Mouse (Mus musculus): ENCODE results near the gene Bcat1. TPM values are rescaled to one million over a fixed set of nuclear protein-coding genes. Genes with fewer than 3 reads are reported as not detected.

Gene Bcat1
- polyA plus RNA-seq, 1 experiment, result 100 TPM

GRCm38 (mm10) chr6:145089373-145089772 is 13.4 kb upstream of the Bcat1 start:
- Histone ChIP-seq H3K79me3 (ENCODE audit: low read depth) (no peaks in the 10 kb centered on the region), H3ac (ENCODE audit: control insufficient read depth, insufficient read length, low read depth) (no peak overlapping the region), H3K36me3 (ENCODE audit: control insufficient read depth, insufficient read depth) (no peaks in the 10 kb centered on the region), H3K4me3 (ENCODE audit: insufficient read depth, poor library complexity, severe bottlenecking) (no peak overlapping the region), H3K79me2 (ENCODE audit: control insufficient read depth, insufficient read depth) (no peaks in the 10 kb centered on the region), H3K27me3 (ENCODE audit: control insufficient read depth, insufficient read depth, insufficient read length) (no peaks in the 10 kb centered on the region)
- TF ChIP-seq USF1 (IDR thresholded peaks at IDR 0.05; ENCODE audit: low read depth) (no peak), CTCF (IDR thresholded peaks at IDR 0.05; ENCODE audit: control insufficient read depth, insufficient read depth, insufficient read length) (no peak), FOSL1 (IDR thresholded peaks at IDR 0.05; ENCODE audit: insufficient read depth, low read length, poor library complexity, severe bottlenecking) (no peak), MYOD1 (IDR thresholded peaks at IDR 0.05; ENCODE audit: control insufficient read depth, insufficient read length, low read depth) (no peak), MAX (IDR thresholded peaks at IDR 0.05) (no peak), CEBPB (IDR thresholded peaks at IDR 0.05; ENCODE audit: low read depth) (no peak), MYOG (IDR thresholded peaks at IDR 0.05; ENCODE audit: control insufficient read depth, extremely low read depth, insufficient read length) (no peak)

GRCm38 (mm10) chr6:145088451-145089113 is 12.6 kb upstream of the Bcat1 start:
- H3K4me3 ChIP-seq (ENCODE audit: insufficient read depth, poor library complexity, severe bottlenecking), result no peak overlapping the region
- H3K36me3 ChIP-seq (ENCODE audit: control insufficient read depth, insufficient read depth), result no peaks in the 10 kb centered on the region
- no peaks in the 10 kb centered on the region for H3K79me2 ChIP-seq (ENCODE audit: control insufficient read depth, insufficient read depth)
- H3K79me3 ChIP-seq (ENCODE audit: low read depth), result no peaks in the 10 kb centered on the region
- no peaks in the 10 kb centered on the region for H3K27me3 ChIP-seq (ENCODE audit: control insufficient read depth, insufficient read depth, insufficient read length)
- no peak for TF ChIP-seq CTCF (IDR thresholded peaks at IDR 0.05; ENCODE audit: control insufficient read depth, insufficient read depth, insufficient read length)
- no peak for TF ChIP-seq MYOG (IDR thresholded peaks at IDR 0.05; ENCODE audit: control insufficient read depth, extremely low read depth, insufficient read length)
- TF ChIP-seq MAX (IDR thresholded peaks at IDR 0.05), result no peak
- no peak for TF ChIP-seq MYOD1 (IDR thresholded peaks at IDR 0.05; ENCODE audit: control insufficient read depth, insufficient read length, low read depth)
- TF ChIP-seq CEBPB (IDR thresholded peaks at IDR 0.05; ENCODE audit: low read depth), result no peak
- TF ChIP-seq FOSL1 (IDR thresholded peaks at IDR 0.05; ENCODE audit: insufficient read depth, low read length, poor library complexity, severe bottlenecking), result no peak
- no peak for TF ChIP-seq USF1 (IDR thresholded peaks at IDR 0.05; ENCODE audit: low read depth)
- H3ac ChIP-seq (ENCODE audit: control insufficient read depth, insufficient read length, low read depth), result no peak overlapping the region

- TF ChIP-seq CTCF (IDR thresholded peaks at IDR 0.05; ENCODE audit: control insufficient read depth, insufficient read depth, insufficient read length), result no peak
- no peak for TF ChIP-seq MYOG (IDR thresholded peaks at IDR 0.05; ENCODE audit: control insufficient read depth, extremely low read depth, insufficient read length)
- no peak for TF ChIP-seq USF1 (IDR thresholded peaks at IDR 0.05; ENCODE audit: low read depth)
- no peak for TF ChIP-seq CEBPB (IDR thresholded peaks at IDR 0.05; ENCODE audit: low read depth)
- TF ChIP-seq MAX (IDR thresholded peaks at IDR 0.05), result no peak
- TF ChIP-seq MYOD1 (IDR thresholded peaks at IDR 0.05; ENCODE audit: control insufficient read depth, insufficient read length, low read depth), result no peak
- no peak for TF ChIP-seq FOSL1 (IDR thresholded peaks at IDR 0.05; ENCODE audit: insufficient read depth, low read length, poor library complexity, severe bottlenecking)
Measured at GRCm38 (mm10) chr6:145084343-145085117, 8.5 kb upstream of the Bcat1 start.

GRCm38 (mm10) chr6:145081721-145082120 is 5.7 kb upstream of the Bcat1 start:
- H3K4me3 ChIP-seq (ENCODE audit: insufficient read depth, poor library complexity, severe bottlenecking), result no peak overlapping the region
- H3K27me3 ChIP-seq (ENCODE audit: control insufficient read depth, insufficient read depth, insufficient read length), result no peaks in the 10 kb centered on the region
- no peak for TF ChIP-seq MAX (IDR thresholded peaks at IDR 0.05)
- no peak for TF ChIP-seq MYOD1 (IDR thresholded peaks at IDR 0.05; ENCODE audit: control insufficient read depth, insufficient read length, low read depth)
- TF ChIP-seq CEBPB (IDR thresholded peaks at IDR 0.05; ENCODE audit: low read depth), result no peak
- no peak for TF ChIP-seq MYOG (IDR thresholded peaks at IDR 0.05; ENCODE audit: control insufficient read depth, extremely low read depth, insufficient read length)
- no peak for TF ChIP-seq CTCF (IDR thresholded peaks at IDR 0.05; ENCODE audit: control insufficient read depth, insufficient read depth, insufficient read length)
- no peak for TF ChIP-seq USF1 (IDR thresholded peaks at IDR 0.05; ENCODE audit: low read depth)
- no peak for TF ChIP-seq FOSL1 (IDR thresholded peaks at IDR 0.05; ENCODE audit: insufficient read depth, low read length, poor library complexity, severe bottlenecking)
- no peaks in the 10 kb centered on the region for H3K79me3 ChIP-seq (ENCODE audit: low read depth)
- H3K79me2 ChIP-seq (ENCODE audit: control insufficient read depth, insufficient read depth), result no peaks in the 10 kb centered on the region
- no peak overlapping the region for H3ac ChIP-seq (ENCODE audit: control insufficient read depth, insufficient read length, low read depth)
- H3K36me3 ChIP-seq (ENCODE audit: control insufficient read depth, insufficient read depth), result no peaks in the 10 kb centered on the region

More at GRCm38 (mm10) chr6:145084343-145085117, 8.5 kb upstream of the Bcat1 start:
- no peaks in the 10 kb centered on the region for H3K79me3 ChIP-seq (ENCODE audit: low read depth)
- H3K27me3 ChIP-seq (ENCODE audit: control insufficient read depth, insufficient read depth, insufficient read length), result no peaks in the 10 kb centered on the region
- no peak overlapping the region for H3K4me3 ChIP-seq (ENCODE audit: insufficient read depth, poor library complexity, severe bottlenecking)
- H3K36me3 ChIP-seq (ENCODE audit: control insufficient read depth, insufficient read depth), result no peaks in the 10 kb centered on the region
- H3K79me2 ChIP-seq (ENCODE audit: control insufficient read depth, insufficient read depth), result no peaks in the 10 kb centered on the region
- H3ac ChIP-seq (ENCODE audit: control insufficient read depth, insufficient read length, low read depth), result no peak overlapping the region

GRCm38 (mm10) chr6:145079087-145079759 is 3.2 kb upstream of the Bcat1 start:
- H3ac ChIP-seq (ENCODE audit: control insufficient read depth, insufficient read length, low read depth), result no peak overlapping the region

More at GRCm38 (mm10) chr6:145079087-145079759, 3.2 kb upstream of the Bcat1 start:
- TF ChIP-seq MAX (IDR thresholded peaks at IDR 0.05), result no peak
- no peak for TF ChIP-seq MYOG (IDR thresholded peaks at IDR 0.05; ENCODE audit: control insufficient read depth, extremely low read depth, insufficient read length)
- no peak for TF ChIP-seq MYOD1 (IDR thresholded peaks at IDR 0.05; ENCODE audit: control insufficient read depth, insufficient read length, low read depth)
- TF ChIP-seq USF1 (IDR thresholded peaks at IDR 0.05; ENCODE audit: low read depth), result no peak
- TF ChIP-seq FOSL1 (IDR thresholded peaks at IDR 0.05; ENCODE audit: insufficient read depth, low read length, poor library complexity, severe bottlenecking), result no peak
- TF ChIP-seq CEBPB (IDR thresholded peaks at IDR 0.05; ENCODE audit: low read depth), result no peak
- TF ChIP-seq CTCF (IDR thresholded peaks at IDR 0.05; ENCODE audit: control insufficient read depth, insufficient read depth, insufficient read length), result no peak
- Histone ChIP-seq H3K36me3 (ENCODE audit: control insufficient read depth, insufficient read depth) (no peaks in the 10 kb centered on the region), H3K4me3 (ENCODE audit: insufficient read depth, poor library complexity, severe bottlenecking) (no peak overlapping the region), H3K79me3 (ENCODE audit: low read depth) (peaks cover 15% of the 10 kb centered on the region), H3K27me3 (ENCODE audit: control insufficient read depth, insufficient read depth, insufficient read length) (no peaks in the 10 kb centered on the region), H3K79me2 (ENCODE audit: control insufficient read depth, insufficient read depth) (peaks cover 15% of the 10 kb centered on the region)
